Mouse (Mus musculus): Measurements from ENCODE around the gene 1700029P11Rik. TPM values are rescaled to one million over a fixed set of nuclear protein-coding genes. Genes with fewer than 3 reads are reported as not detected.

The 1700029P11Rik gene
- total RNA-seq, 2 experiments from 2014 or later, result not detected

DNA sequence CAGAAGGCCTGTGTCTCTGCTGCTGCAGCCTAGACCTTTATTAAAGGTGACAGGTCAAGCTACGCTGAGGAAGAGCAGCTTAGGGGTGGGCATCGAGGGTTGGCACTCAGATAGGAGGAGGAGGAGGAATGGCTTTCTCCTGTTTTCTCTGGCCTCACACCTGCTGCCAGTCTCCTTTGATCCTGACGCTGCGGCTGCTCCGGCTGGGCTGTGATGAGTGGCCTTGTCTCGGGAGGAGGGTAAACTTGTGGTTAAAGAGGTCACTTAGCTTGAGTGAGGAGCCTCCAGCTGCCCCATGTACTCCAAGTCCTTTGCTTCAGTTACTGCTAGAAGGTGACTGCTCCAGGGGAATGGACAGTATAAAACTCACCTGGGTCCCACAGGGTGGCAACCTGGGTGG, 13.7 kb downstream of the 1700029P11Rik start:
- DNase-seq (ENCODE audit: extremely low spot score in 1 of 2, low spot score in 1 of 2), result no peak

- no peak for DNase-seq (ENCODE audit: extremely low spot score in 1 of 2, low spot score in 1 of 2)
These were observed 23.9 kb downstream of the 1700029P11Rik start for GRCm38 (mm10) chr15:82004257-82004656.

DNA sequence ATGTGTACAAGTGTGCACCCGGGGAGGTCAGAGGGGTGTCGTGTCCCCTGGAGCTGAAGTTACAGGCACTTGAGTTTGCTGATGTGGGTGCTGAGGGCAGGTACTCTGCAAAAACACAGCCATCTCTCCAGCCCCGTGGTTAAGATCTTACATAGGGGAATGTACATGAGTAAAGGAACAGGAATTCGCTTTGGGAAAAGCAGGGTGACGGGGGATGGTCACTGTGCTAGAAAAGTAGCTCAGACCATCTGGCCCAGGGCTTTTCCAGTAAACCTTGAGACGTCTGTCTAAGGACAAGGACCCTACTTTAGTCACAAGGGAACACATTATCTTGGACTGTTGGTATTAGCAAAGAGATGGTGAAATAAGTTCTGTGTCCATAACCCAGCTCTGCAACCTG, 31.6 kb downstream of the 1700029P11Rik start:
- DNase-seq (ENCODE audit: extremely low spot score in 1 of 2, low spot score in 1 of 2), result no peak

GRCm38 (mm10) chr15:82014745-82015391, 34.5 kb downstream of the 1700029P11Rik start:
- DNase-seq (ENCODE audit: extremely low spot score in 1 of 2, low spot score in 1 of 2), result no peak

DNA sequence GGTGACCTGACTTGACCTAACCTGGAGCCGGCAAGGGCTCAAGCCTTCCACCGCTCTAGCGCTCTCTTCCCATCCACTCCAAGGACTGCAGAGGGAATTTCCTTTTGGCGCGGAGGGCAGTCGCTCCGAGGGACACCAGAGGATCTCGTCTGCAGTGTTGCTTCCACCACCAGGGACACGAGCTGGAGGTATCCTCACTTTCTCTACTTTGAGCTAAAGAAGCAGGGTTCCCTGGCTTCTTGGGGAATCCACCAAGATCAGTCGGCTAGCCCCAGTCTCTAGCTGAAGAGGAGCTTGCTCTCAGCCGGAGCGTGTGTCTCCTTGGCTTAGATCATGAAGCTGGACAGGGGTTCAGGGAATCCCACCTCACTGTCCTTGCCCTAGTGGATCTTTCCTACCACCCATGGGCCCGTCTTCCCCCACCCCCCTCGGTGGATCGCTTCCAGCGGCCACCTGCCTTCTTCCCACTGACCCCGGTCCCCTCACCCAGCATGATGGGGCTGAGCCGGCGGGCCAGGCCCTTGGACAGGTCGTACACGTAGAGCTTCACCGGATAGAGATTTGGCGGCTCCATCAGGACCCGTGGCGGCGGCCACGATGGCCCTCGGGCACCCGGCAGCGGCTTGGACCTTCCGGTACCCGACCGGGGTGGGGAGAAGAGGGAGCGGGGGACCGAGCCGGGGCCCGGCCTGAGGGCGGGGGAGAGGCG, 35.2 kb downstream of the 1700029P11Rik start:
- peak; percentile 14 to 15 for DNase-seq (ENCODE audit: extremely low spot score in 1 of 2, low spot score in 1 of 2)

DNA sequence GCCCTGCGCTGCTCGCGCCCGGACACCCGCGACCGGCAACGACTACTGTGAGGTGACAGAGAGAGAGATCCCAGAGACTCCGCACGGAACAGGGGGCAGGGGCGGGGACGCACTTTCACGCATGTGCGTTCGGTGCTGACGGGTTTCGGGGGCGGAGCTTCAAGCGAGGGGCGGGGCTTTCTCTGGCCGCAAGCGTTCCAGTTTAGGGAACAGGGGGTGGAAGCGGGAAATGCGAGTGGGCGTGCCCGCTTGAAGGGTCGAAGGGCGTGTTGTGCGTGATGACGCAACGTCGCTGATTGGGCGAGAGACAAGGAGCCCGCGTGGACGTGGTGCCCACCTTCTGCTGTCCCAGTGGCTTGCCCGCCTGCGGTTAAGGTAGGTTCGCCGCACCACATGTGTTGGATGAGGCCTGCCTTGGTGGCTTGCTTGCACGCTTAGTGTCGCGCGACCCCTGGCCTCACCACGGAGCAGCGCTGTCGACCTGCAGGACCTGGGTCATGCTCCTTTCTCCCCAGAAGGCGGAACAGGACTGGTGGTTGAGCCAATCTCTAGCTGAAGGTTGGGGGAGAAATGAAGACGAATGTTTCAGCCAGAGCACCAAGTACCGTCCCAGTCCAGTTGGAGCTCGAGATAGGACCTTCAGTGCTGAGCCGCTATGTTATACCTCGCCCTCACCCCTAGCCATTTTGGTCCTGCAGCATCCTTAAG, 35.9 kb downstream of the 1700029P11Rik start:
- peak; percentile 94 to 99 for DNase-seq (ENCODE audit: extremely low spot score in 1 of 2, low spot score in 1 of 2)

GRCm38 (mm10) chr15:82016830-82017229, 36.5 kb downstream of the 1700029P11Rik start:
- DNase-seq (ENCODE audit: extremely low spot score in 1 of 2, low spot score in 1 of 2), result no peak

DNA sequence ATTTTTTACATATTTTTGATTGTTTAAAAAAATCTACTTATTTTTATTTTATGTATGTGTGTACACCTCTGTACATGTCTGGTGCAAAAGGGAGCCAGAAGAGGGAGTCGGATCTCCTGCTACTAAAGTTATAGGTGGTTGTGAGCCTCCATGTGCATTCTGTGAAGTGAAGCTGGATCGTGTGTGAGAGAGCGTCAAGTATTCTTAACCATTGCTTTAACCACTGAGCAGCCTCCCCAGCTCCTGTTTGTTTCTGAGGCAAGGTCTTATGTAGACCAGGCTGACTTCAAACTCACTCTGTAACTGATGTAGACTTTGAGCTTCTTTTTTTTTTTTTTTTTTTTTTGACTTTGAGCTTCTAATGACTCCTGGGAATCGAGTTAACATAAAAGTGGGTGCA, 37.1 kb downstream of the 1700029P11Rik start:
- no peak for DNase-seq (ENCODE audit: extremely low spot score in 1 of 2, low spot score in 1 of 2)

- no peak for DNase-seq (ENCODE audit: extremely low spot score in 1 of 2, low spot score in 1 of 2)
These were observed 38.9 kb downstream of the 1700029P11Rik start for GRCm38 (mm10) chr15:82019288-82019687.

- no peak for DNase-seq (ENCODE audit: extremely low spot score in 1 of 2, low spot score in 1 of 2)
These were observed 42.3 kb downstream of the 1700029P11Rik start for GRCm38 (mm10) chr15:82022535-82023088.

DNA sequence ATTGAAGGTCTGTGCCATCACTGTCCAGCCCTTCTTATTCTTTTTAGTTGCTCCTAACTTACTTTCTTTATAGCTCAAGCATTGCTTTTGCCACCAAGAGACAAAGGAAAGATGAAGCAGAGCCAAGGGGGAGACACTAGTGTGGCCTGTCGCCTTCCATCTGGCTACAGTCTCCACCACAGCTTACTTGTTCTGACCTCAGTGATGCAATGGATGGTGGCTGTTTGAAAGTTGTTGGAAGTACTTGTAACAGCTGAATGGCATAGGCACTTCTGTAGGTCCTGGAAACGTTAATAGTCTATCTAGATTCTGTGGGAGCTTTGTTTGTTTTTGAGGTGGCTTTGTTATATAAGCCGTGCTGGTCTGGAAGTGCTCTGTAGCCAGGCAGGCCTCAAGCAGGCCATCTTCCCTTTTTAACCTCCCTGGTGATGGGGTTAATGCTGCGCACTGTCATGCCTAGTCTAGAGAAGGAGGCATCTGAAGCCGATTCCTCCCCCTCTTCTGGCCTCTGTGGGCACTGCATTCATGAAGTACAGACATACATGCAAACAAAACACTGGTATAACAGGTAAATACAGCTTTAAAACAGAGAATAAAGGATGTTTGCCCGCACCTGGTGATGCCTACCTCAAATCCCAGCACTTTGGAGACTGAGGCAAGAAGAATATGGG, 43.8 kb downstream of the 1700029P11Rik start:
- no peak for DNase-seq (ENCODE audit: extremely low spot score in 1 of 2, low spot score in 1 of 2)

- DNase-seq (ENCODE audit: extremely low spot score in 1 of 2, low spot score in 1 of 2), result no peak
These were observed 46.9 kb downstream of the 1700029P11Rik start for GRCm38 (mm10) chr15:82027276-82027675.

GRCm38 (mm10) chr15:82027726-82028125, 47.4 kb downstream of the 1700029P11Rik start:
- DNase-seq (ENCODE audit: extremely low spot score in 1 of 2, low spot score in 1 of 2), result no peak

Other genes with a start within 250 kb of the 1700029P11Rik start
- 100 to 1,000 TPM; 145 to 150 TPM for gene Zc3h7b, start 235.5 kb upstream of the 1700029P11Rik start, total RNA-seq (2021)
- 100 to 1,000 TPM; 146 to 164 TPM for gene Rangap1, start 235.0 kb upstream of the 1700029P11Rik start, total RNA-seq (2021)
- gene Tef, start 178.1 kb upstream of the 1700029P11Rik start, total RNA-seq (2021), result 100 to 1,000 TPM; 237 to 266 TPM
- gene Tob2, start 121.7 kb upstream of the 1700029P11Rik start, total RNA-seq (2021), result 10 to 100 TPM; 27.7 to 34.1 TPM
- 10 to 100 TPM; 32.6 to 40.0 TPM for gene Phf5a, start 108.6 kb upstream of the 1700029P11Rik start, total RNA-seq (2021)
- 100 to 1,000 TPM; 475 to 495 TPM for gene Aco2, start 108.2 kb upstream of the 1700029P11Rik start, total RNA-seq (2021)
- gene Polr3h, start 54.3 kb upstream of the 1700029P11Rik start, total RNA-seq (2021), result 10 to 100 TPM; 48.0 to 52.8 TPM
- 10 to 100 TPM; 89.9 to 90.2 TPM for gene Csdc2, start 43.8 kb upstream of the 1700029P11Rik start, total RNA-seq (2021)
- 100 to 1,000 TPM; 209 to 227 TPM for gene Pmm1, start 19.6 kb upstream of the 1700029P11Rik start, total RNA-seq (2021)
- gene Xrcc6, start 7.3 kb downstream of the 1700029P11Rik start, total RNA-seq (2021), result 10 to 100 TPM; 23.5 to 24.0 TPM
- 100 to 1,000 TPM; 123 to 131 TPM for gene Desi1, start 53.3 kb downstream of the 1700029P11Rik start, total RNA-seq (2021)
- gene Snu13, start 67.1 kb downstream of the 1700029P11Rik start, total RNA-seq (2021), result 100 to 1,000 TPM; 103 to 104 TPM
- not detected for gene 4930407I10Rik, start 78.6 kb downstream of the 1700029P11Rik start, total RNA-seq (2021)
- gene Mei1, start 89.5 kb downstream of the 1700029P11Rik start, total RNA-seq (2021), result under 1 TPM; 0.12 to 0.59 TPM
- 10 to 100 TPM; 11.2 to 15.8 TPM for gene Ccdc134, start 147.4 kb downstream of the 1700029P11Rik start, total RNA-seq (2021)
- gene Srebf2, start 166.6 kb downstream of the 1700029P11Rik start, total RNA-seq (2021), result 100 to 1,000 TPM; 172 to 174 TPM
- gene Shisa8, start 232.3 kb downstream of the 1700029P11Rik start, total RNA-seq (2021), result 1 to 10 TPM; 1.4 to 1.9 TPM
- gene Tnfrsf13c, start 243.8 kb downstream of the 1700029P11Rik start, total RNA-seq (2021), result under 1 TPM in 1 of 2 experiments, not detected in 1; 0.22 TPM